Mouse (Mus musculus) adipocyte (in vitro differentiated cells): ENCODE measurements around the gene Vmn2r50.
"Not testable (repeated sequence)": the region's sequence is repeated elsewhere in the genome, so short reads cannot be mapped to it uniquely, and the experiment has no call there.

Experiments used
- DNase-seq: peaks from one replicate; pipeline ENCODE4 v3.0.0-alpha.2; 2016; ENCODE audit warnings: low spot score

Gene Vmn2r50

DNA sequence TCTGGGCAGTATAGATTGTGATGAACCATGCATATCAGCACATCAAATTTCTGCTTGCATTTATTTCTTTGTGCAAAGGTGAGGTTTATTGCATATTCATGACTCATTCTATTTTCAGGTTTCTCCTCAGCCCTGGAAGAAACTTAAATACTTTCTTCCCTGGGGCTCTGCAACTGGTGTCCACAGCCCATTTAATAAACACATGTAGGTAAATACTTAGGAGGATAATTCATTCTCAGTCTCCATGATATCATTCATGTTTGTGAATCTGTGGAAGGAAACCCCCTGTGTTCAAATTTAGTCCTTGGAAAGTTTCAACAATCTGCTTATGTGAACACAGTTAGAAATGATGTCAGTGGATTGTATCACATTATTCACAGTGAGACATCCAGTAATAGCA lies at the start of gene Vmn2r50:
Vmn2r50 (minus strand) TSS at position 101 of the 400 bp plus-strand sequence.
- DNase-seq, result not testable (repeated sequence)

DNA sequence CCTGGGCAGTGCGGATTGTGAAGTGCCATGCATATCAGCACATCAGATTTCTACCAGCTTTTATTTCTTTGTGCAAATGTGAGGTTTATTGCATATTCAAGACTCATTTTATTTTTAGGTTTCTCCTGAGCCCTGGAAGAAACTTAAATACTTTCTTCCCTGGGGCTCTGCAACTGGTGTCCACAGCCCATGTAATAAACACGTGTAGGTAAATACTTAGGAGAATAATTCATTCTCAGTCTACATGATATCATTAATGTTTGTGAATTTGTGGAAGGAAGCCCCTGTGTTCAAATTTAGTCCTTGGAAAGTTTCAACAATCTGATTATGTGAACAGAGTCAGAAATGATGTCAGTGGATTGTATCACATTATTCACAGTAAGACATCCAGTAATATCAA lies 60.9 kb downstream of the Vmn2r50 start, which contains the start of gene Vmn2r49:
Vmn2r49 (minus strand) TSS at position 101 of the 400 bp plus-strand sequence.
- DNase-seq, result not testable (repeated sequence)
